Mouse (Mus musculus) ES-Bruce4 (cell line): ENCODE measurements at regions not wholly inside any gene's neighbourhood (a gene's known extent, or its start where the extent isn't known, plus 50 kb on each side); places are given as distances from the start of the nearest gene placed in this dataset.

Source experiments
- CTCF ChIP-seq: IDR thresholded peaks from one replicate; pipeline ENCODE4 v1.8.1; 2011; ENCODE audit warnings: low read depth, low read length
- POLR2A ChIP-seq: IDR thresholded peaks from one replicate; pipeline ENCODE4 v1.8.1; 2011; ENCODE audit warnings: low read length; ENCODE audit not compliant: insufficient read depth

DNA sequence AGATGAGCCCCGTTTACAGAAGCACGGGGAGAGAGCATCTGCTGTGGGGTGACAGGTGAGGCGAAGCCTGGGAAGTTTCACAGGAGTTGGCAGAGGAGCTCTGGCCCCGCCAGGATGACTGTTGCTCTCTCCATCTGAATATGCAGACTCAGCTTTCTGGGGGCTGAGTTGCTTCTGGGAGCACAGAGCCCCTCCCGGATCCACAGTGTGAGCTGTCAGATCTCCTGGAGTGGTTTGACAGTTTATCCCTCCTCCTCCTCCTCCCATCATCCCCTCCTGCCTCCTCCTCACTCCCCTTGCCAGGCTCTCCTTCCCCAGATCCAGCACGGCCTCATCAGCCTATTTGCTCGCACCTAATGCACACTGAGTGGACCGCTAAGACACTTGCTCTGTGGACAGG, 181.9 kb upstream of the Rpl38 start:
- TF ChIP-seq POLR2A (no peak), CTCF (no peak)
